In the genomic region with DNA sequence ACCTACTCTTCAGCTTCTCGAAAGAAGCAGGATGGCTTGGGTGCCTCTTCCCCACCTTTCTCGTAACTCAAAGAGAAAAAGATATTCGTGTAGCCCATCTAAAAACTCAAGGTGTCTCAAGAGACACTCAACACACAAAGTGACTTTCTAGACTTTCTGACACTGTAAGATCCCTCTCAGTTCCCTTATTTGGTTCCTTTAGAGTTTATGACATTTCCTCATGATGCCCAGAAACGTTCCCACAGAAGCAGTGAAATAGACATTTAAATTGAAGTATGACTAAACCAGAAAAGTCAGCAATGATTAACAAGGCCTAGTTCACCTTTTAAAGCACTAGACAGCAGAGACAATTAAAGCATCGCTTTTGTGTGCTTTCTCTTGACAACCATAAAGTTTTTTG, we compare ENCODE assay signal across 37 mouse cellular contexts. TPM values are rescaled to one million over a fixed set of nuclear protein-coding genes. Genes with fewer than 3 reads are reported as not detected.
"Had no signal": no experiment of that assay in that cellular context is flagged by ENCODE, and none has a peak within 500 bp of the region (broad histone marks: within the 10 kb centered on the region; RNA-seq: fewer than 3 reads in every experiment).

No protein-coding gene starts in this region.

- H3K9me3 ChIP-seq: limb, embryonic 10.5 days; limb, embryonic 12.5 days; limb, embryonic 13.5 days; limb, embryonic 15.5 days; liver, embryonic 12.5 days; liver, embryonic 13.5 days; liver, embryonic 15.5 days; lung, embryonic 15.5 days; midbrain, embryonic 10.5 days; midbrain, embryonic 12.5 days; midbrain, embryonic 13.5 days; midbrain, embryonic 15.5 days; neural tube, embryonic 12.5 days had no signal

- H3K36me3 ChIP-seq: limb, embryonic 10.5 days; limb, embryonic 12.5 days; limb, embryonic 13.5 days; limb, embryonic 15.5 days; liver, embryonic 12.5 days; liver, embryonic 13.5 days; liver, embryonic 15.5 days; lung, embryonic 15.5 days; midbrain, embryonic 10.5 days; midbrain, embryonic 12.5 days; midbrain, embryonic 13.5 days; midbrain, embryonic 15.5 days; neural tube, embryonic 12.5 days had no signal

- H3K9ac ChIP-seq: limb, embryonic 12.5 days; limb, embryonic 13.5 days; limb, embryonic 15.5 days; liver, embryonic 12.5 days; liver, embryonic 13.5 days; liver, embryonic 14.5 days; liver, embryonic 15.5 days; liver, postnatal 0 days; lung, embryonic 14.5 days; lung, embryonic 15.5 days; midbrain, embryonic 12.5 days; midbrain, embryonic 13.5 days; midbrain, embryonic 15.5 days; neural tube, embryonic 12.5 days had no signal

- H3K4me1 ChIP-seq: limb, embryonic 12.5 days; limb, embryonic 13.5 days; limb, embryonic 15.5 days; liver, embryonic 12.5 days; liver, embryonic 13.5 days; liver, embryonic 15.5 days; lung, embryonic 15.5 days; megakaryocyte, embryonic 14.5 days; midbrain, embryonic 10.5 days; midbrain, embryonic 12.5 days had no signal

- DNase-seq: left cerebral cortex, postnatal 4 days; liver; liver, embryonic 13.5 days; liver, postnatal 0 days; lung, adult 18-20 months; lung, adult 2 months; lung, embryonic 14.5 days; lung, postnatal 10 days; lung, postnatal 14 days; lung, postnatal 36 days; lung, postnatal 4 days; midbrain, embryonic 14.5 days had no signal

- H3K4me3 ChIP-seq: limb, embryonic 10.5 days; limb, embryonic 12.5 days; limb, embryonic 13.5 days; limb, embryonic 15.5 days; liver, embryonic 12.5 days; liver, embryonic 13.5 days; liver, embryonic 15.5 days; lung, embryonic 15.5 days; megakaryocyte, embryonic 14.5 days; midbrain, embryonic 10.5 days; midbrain, embryonic 12.5 days; midbrain, embryonic 13.5 days; midbrain, embryonic 15.5 days; myocyte; neural tube, embryonic 12.5 days had no signal

- H3K27me3 ChIP-seq: limb, embryonic 12.5 days; limb, embryonic 13.5 days; limb, embryonic 15.5 days; liver, embryonic 12.5 days; liver, embryonic 13.5 days; liver, embryonic 15.5 days; lung, embryonic 15.5 days; megakaryocyte, embryonic 14.5 days; midbrain, embryonic 12.5 days; midbrain, embryonic 13.5 days; midbrain, embryonic 15.5 days; neural tube, embryonic 12.5 days had no signal

- ATAC-seq: liver, embryonic 12.5 days; liver, postnatal 0 days; lung, postnatal 0 days; midbrain, embryonic 13.5 days; midbrain, embryonic 15.5 days; midbrain, embryonic 16.5 days had no signal

- H3K27ac ChIP-seq: limb, embryonic 10.5 days; limb, embryonic 12.5 days; limb, embryonic 13.5 days; limb, embryonic 15.5 days; liver, embryonic 12.5 days; liver, embryonic 13.5 days; liver, embryonic 14.5 days; liver, embryonic 15.5 days; lung, embryonic 15.5 days; macrophage; midbrain, embryonic 10.5 days; midbrain, embryonic 12.5 days; midbrain, embryonic 13.5 days; midbrain, embryonic 15.5 days; neural tube, embryonic 12.5 days had no signal

- H3K4me2 ChIP-seq: limb, embryonic 12.5 days; limb, embryonic 13.5 days; limb, embryonic 15.5 days; liver, embryonic 11.5 days; liver, embryonic 12.5 days; liver, embryonic 13.5 days; liver, embryonic 15.5 days; lung, embryonic 14.5 days; lung, embryonic 15.5 days; midbrain, embryonic 11.5 days; midbrain, embryonic 12.5 days; midbrain, embryonic 13.5 days; midbrain, embryonic 15.5 days; neural tube, embryonic 12.5 days had no signal

RNA-seq across cellular contexts. Expression of gene Zfp648, which starts 59.4 kb away (rescaled TPM):
- total RNA-seq: liver, adult 2 months; megakaryocyte-erythroid progenitor cell, adult 5-6 weeks; midbrain, postnatal 0 days; monocyte, adult 5-6 weeks had no signal
- polyA plus RNA-seq: liver, adult 2 months; liver, embryonic 11.5 days; liver, embryonic 13.5 days; liver, embryonic 14.5 days; liver, embryonic 15.5 days; liver, embryonic 16.5 days; liver, postnatal 0 days; lung, embryonic 14.5 days; lung, postnatal 0 days; macrophage; midbrain, embryonic 10.5 days; midbrain, embryonic 11.5 days; midbrain, embryonic 13.5 days; myocyte had no signal
